Mouse (Mus musculus): Measurements from ENCODE around the gene Hlcs.

DNA sequence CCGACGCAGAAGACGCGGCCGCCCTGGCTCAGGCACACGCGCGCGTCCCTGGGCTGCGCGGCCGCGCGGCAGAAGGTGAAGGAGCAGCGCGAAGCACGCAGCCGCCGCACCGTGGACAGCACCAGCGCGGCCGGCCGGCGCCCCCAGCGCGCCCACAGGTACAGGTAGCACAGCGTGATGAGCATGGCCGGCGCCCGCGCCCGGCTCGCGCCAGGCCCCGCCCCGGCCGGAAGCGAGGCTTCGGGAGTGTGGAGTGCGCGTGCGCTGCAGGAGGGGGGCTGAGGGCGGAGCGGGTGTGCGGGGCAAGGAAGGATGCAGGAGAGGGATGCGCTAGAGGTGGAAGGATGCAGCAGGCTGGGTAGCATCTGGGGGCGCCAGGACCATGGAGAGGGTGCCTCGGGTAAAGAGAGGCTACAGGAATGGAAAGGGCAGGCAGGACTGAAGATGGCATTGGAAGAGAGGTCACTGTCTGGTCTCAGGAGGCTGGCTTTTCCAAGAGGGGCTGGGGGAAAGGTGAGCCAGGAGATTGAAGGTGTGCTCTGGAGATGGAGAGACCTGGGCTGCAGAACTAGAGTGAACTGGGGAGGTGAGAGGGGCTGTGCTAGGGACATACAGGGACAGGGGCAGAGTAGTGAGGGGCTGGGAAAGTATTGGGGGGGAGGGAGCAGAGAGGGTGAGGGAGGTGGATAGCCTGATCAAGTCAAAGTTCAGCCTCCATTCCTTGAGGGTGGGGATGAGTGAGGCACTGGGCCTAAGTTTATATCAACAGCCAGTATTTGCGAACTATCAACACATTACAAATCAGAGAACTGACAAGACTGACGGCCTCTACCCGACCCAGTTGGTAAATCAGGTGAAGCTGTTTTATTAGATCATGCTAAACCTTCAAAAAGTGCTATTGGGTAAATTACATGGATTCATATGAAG is 23.0 kb downstream of the Hlcs start:
- no peak for TF ChIP-seq CTCF (IDR thresholded peaks at IDR 0.05; ENCODE audit: control insufficient read depth, insufficient read depth, insufficient replicate concordance, low read depth, low read length)
- peak; percentile 23; the same call in 1 of the 2 replicates for TF ChIP-seq POLR2A (IDR thresholded peaks at IDR 0.05; ENCODE audit: control insufficient read depth, low read depth, low read length)
